Mouse (Mus musculus): ENCODE results near the gene Tsnaxip1.
"Not testable (repeated sequence)": the region's sequence is repeated elsewhere in the genome, so short reads cannot be mapped to it uniquely, and the experiment has no call there.

Tsnaxip1 gene

GRCm38 (mm10) chr8:105820925-105821324, 6.6 kb upstream of the Tsnaxip1 start:
- DNase-seq, result no peak

- DNase-seq, result no peak
Observed at GRCm38 (mm10) chr8:105825506-105825905, 2.0 kb upstream of the Tsnaxip1 start.

- no peak for DNase-seq
Observed at GRCm38 (mm10) chr8:105826379-105826778, 1.2 kb upstream of the Tsnaxip1 start.

GRCm38 (mm10) chr8:105833740-105834139, 6.2 kb downstream of the Tsnaxip1 start:
- not testable (repeated sequence) for DNase-seq

- peak; percentile 34 for DNase-seq
Observed at GRCm38 (mm10) chr8:105835318-105835717, 7.8 kb downstream of the Tsnaxip1 start.

GRCm38 (mm10) chr8:105836991-105837390, 9.5 kb downstream of the Tsnaxip1 start:
- DNase-seq, result no peak

- no peak for DNase-seq
Observed at GRCm38 (mm10) chr8:105839209-105839608, 11.7 kb downstream of the Tsnaxip1 start.

GRCm38 (mm10) chr8:105846678-105847077, 19.1 kb downstream of the Tsnaxip1 start:
- no peak for DNase-seq

- no peak for DNase-seq
Observed at GRCm38 (mm10) chr8:105850014-105850413, 22.5 kb downstream of the Tsnaxip1 start.

- no peak for DNase-seq
Observed at GRCm38 (mm10) chr8:105850611-105851010, 23.1 kb downstream of the Tsnaxip1 start.

GRCm38 (mm10) chr8:105851651-105852143, 24.2 kb downstream of the Tsnaxip1 start:
- peak; percentile 86 for DNase-seq

GRCm38 (mm10) chr8:105852146-105852729, 24.7 kb downstream of the Tsnaxip1 start:
- DNase-seq, result no peak

GRCm38 (mm10) chr8:105853178-105853577, 25.6 kb downstream of the Tsnaxip1 start, which contains the start of gene Cenpt:
Cenpt (minus strand) TSS chr8:105853278.
- no peak for DNase-seq

- DNase-seq, result peak; percentile 9
Observed at GRCm38 (mm10) chr8:105854303-105854702, 26.8 kb downstream of the Tsnaxip1 start.

- DNase-seq, result peak; percentile 89
Observed at GRCm38 (mm10) chr8:105854715-105855216, 27.2 kb downstream of the Tsnaxip1 start, which contains the start of gene Thap11. Thap11 (plus strand) TSS chr8:105855132.

GRCm38 (mm10) chr8:105855248-105856167, 28.0 kb downstream of the Tsnaxip1 start:
- peak; percentile 60 for DNase-seq

- DNase-seq, result no peak
Observed at GRCm38 (mm10) chr8:105856168-105856835, 28.8 kb downstream of the Tsnaxip1 start.

- no peak for DNase-seq
Observed at GRCm38 (mm10) chr8:105858495-105858894, 31.0 kb downstream of the Tsnaxip1 start.

- DNase-seq, result no peak
Observed at GRCm38 (mm10) chr8:105859314-105859713, 31.8 kb downstream of the Tsnaxip1 start.

- DNase-seq, result peak; percentile 83
Observed at GRCm38 (mm10) chr8:105860143-105860981, 32.8 kb downstream of the Tsnaxip1 start, which contains the start of gene Nutf2. Nutf2 (plus strand) TSS chr8:105860580.

GRCm38 (mm10) chr8:105861951-105862350, 34.4 kb downstream of the Tsnaxip1 start:
- DNase-seq, result no peak

All from right cerebral cortex, postnatal 4 days (tissue).